Mouse (Mus musculus) gastrocnemius, postnatal 14 days (tissue): ENCODE results near the gene Msrb2. TPM values are rescaled to one million over a fixed set of nuclear protein-coding genes. Genes with fewer than 3 reads are reported as not detected.

ENCODE experiments used
- DNase-seq: peaks from one replicate; pipeline ENCODE4 v3.0.0; 2021; ENCODE audit warnings: mixed read lengths
- intact Hi-C: fragments of 180-260 bp; cut with DNase I; formaldehyde crosslinking; loops from one replicate; pipeline ENCODE4 v1.15.1; 2025; ENCODE audit warnings: low total_unique reads
- total RNA-seq, 2 experiments: library from RNA; stranded (reverse); gene quantifications; 2 replicates each; pipeline ENCODE4 v1.2.3; 2021

Gene Msrb2
- total RNA-seq, 2 experiments from 2014 or later = 8.2 to 10.2 TPM

GRCm38 (mm10) chr2:19385772-19386171, 14.5 kb downstream of the Msrb2 start:
- intact Hi-C loops = no loop called here
- DNase-seq = no peak

- DNase-seq = no peak
- intact Hi-C loops = no loop called here
These were observed 17.3 kb downstream of the Msrb2 start for GRCm38 (mm10) chr2:19388329-19389103.

GRCm38 (mm10) chr2:19390411-19391143, 19.3 kb downstream of the Msrb2 start:
- no peak for DNase-seq
- intact Hi-C loops = no loop called here

GRCm38 (mm10) chr2:19391649-19392048, 20.4 kb downstream of the Msrb2 start:
- DNase-seq = no peak
- intact Hi-C loops = no loop called here

GRCm38 (mm10) chr2:19392793-19393192, 21.6 kb downstream of the Msrb2 start:
- DNase-seq = no peak
- intact Hi-C loops = no loop called here

GRCm38 (mm10) chr2:19405409-19405808, 34.2 kb downstream of the Msrb2 start:
- no peak for DNase-seq
- intact Hi-C loops = no loop called here

GRCm38 (mm10) chr2:19406531-19406930, 35.3 kb downstream of the Msrb2 start:
- DNase-seq = no peak

GRCm38 (mm10) chr2:19414222-19414965, 43.2 kb downstream of the Msrb2 start:
- intact Hi-C loops = loop anchor here (10.0 kb wide), 1 partner anchor 310 kb away; no protein-coding TSS in a partner anchor
- DNase-seq = peak; percentile 39

More at GRCm38 (mm10) chr2:19406531-19406930, 35.3 kb downstream of the Msrb2 start:
- intact Hi-C loops = no loop called here

- intact Hi-C loops = loop anchor here (5.0 to 10.0 kb wide), 2 partner anchors 102 to 310 kb away; no protein-coding TSS in a partner anchor
- DNase-seq = no peak
These were observed 43.9 kb downstream of the Msrb2 start for GRCm38 (mm10) chr2:19415063-19415521.

- DNase-seq = no peak
- intact Hi-C loops = loop anchor here (5.0 to 10.0 kb wide), 2 partner anchors 101 to 309 kb away; no protein-coding TSS in a partner anchor
These were observed 44.8 kb downstream of the Msrb2 start for GRCm38 (mm10) chr2:19416066-19416465.

- no peak for DNase-seq
- intact Hi-C loops = loop anchor here (5.0 to 10.0 kb wide), 2 partner anchors 97 to 305 kb away; no protein-coding TSS in a partner anchor
These were observed 48.6 kb downstream of the Msrb2 start for GRCm38 (mm10) chr2:19419686-19420345.

- intact Hi-C loops = no loop called here
- no peak for DNase-seq
These were observed 51.0 kb downstream of the Msrb2 start for GRCm38 (mm10) chr2:19422226-19422625.

- intact Hi-C loops = no loop called here
- no peak for DNase-seq
These were observed 51.8 kb downstream of the Msrb2 start for GRCm38 (mm10) chr2:19423086-19423485.

GRCm38 (mm10) chr2:19429031-19429430, 57.8 kb downstream of the Msrb2 start:
- intact Hi-C loops = no loop called here
- no peak for DNase-seq

GRCm38 (mm10) chr2:19429691-19430690, 58.8 kb downstream of the Msrb2 start:
- intact Hi-C loops = no loop called here
- DNase-seq = no peak

GRCm38 (mm10) chr2:19430746-19431145, 59.5 kb downstream of the Msrb2 start:
- DNase-seq = no peak
- intact Hi-C loops = no loop called here

GRCm38 (mm10) chr2:19431186-19431585, 59.9 kb downstream of the Msrb2 start:
- intact Hi-C loops = no loop called here
- DNase-seq = no peak
